Mouse (Mus musculus) MEL-GATA-1-ER (cell line): ENCODE measurements around the gene Map4.
"Not testable (repeated sequence)": the region's sequence is repeated elsewhere in the genome, so short reads cannot be mapped to it uniquely, and the experiment has no call there.

Experiments used
- DNase-seq: peaks from one replicate; pipeline ENCODE4 v3.0.0-alpha.2; 2012; ENCODE audit warnings: low read depth; ENCODE audit errors: extremely low read depth

Gene Map4

DNA sequence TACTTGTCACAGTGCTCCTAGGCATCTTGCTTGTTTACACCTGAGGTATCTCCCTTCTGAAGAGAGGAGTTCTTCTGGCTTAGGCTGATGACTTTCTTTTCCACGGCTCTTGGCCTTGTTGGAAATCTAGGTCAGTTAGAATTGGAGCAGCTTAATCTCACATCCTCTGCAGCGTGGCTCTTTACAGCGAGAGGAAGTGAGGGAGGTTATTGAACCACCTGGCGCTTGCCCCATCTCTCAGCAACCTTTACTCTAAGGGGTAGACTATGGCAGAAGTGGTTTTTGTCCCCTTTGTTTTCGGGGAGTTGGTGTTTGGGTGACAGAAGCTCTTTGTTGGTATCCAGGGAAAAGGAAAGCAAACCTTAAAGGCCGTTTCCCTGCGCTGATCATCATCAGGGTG, 131.1 kb downstream of the Map4 start:
- no peak for DNase-seq

GRCm38 (mm10) chr9:110062861-110063260, 131.6 kb downstream of the Map4 start:
- DNase-seq, result no peak

GRCm38 (mm10) chr9:110064641-110065040, 133.4 kb downstream of the Map4 start:
- DNase-seq, result no peak

GRCm38 (mm10) chr9:110068745-110069144, 137.5 kb downstream of the Map4 start:
- no peak for DNase-seq

DNA sequence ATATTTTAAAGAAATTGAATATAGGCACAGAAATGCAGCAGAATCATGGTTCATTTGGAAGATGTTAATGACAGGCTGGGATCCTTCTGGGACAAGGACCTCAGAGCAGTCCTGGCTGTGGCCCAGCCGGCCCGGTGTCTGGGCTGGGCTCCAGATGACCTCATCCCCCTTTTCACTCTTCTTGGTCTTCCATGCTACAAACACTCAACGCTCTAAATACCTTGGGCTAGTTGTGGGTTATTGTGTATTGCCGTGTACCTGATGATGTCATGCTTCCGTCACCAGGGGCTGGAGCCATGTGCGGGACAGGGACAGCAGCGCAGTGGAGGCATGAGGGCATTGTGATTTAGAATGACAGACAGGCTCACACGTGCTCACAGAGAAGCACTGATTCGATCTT, 139.1 kb downstream of the Map4 start:
- DNase-seq, result no peak

DNA sequence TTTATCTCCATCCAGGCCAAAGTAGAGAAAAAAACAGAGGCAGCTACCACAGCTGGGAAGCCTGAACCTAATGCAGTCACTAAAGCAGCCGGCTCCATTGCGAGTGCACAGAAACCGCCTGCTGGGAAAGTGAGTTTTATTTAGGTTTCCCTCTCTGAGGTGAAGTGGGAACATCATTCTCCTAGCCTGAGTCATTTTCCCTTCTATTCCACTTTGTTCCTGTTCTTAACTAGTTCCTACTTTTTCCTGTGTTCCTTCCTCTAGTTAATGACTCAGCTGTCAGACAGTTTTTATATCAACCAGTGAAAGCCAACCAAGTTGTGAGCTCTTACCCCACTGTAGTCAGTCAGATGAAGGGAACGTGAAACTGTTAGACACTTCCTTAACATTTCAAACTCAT, 139.8 kb downstream of the Map4 start:
- DNase-seq, result no peak

GRCm38 (mm10) chr9:110071843-110072242, 140.6 kb downstream of the Map4 start:
- peak; percentile 50 for DNase-seq

GRCm38 (mm10) chr9:110076468-110076867, 145.2 kb downstream of the Map4 start:
- DNase-seq, result not testable (repeated sequence)

DNA sequence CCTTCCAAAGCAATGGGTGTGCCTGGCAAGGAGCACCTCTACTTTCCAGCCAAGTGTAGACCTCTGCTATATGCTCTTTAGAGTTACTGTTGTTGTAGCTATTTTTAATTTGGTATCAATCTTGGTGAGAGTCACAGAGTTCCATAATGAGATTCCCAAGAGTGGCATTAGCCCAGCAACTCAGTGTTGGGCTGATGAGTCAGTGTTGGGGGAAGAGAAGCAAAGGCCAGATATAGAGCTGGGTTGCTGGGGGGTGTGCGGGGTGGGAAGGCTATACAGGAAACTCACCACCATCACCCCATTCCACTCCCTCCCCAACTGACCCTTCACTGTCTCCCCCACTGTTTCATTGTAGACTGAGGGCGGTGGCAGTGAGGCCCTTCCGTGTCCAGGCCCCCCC, 149.8 kb downstream of the Map4 start:
- DNase-seq, result no peak

DNA sequence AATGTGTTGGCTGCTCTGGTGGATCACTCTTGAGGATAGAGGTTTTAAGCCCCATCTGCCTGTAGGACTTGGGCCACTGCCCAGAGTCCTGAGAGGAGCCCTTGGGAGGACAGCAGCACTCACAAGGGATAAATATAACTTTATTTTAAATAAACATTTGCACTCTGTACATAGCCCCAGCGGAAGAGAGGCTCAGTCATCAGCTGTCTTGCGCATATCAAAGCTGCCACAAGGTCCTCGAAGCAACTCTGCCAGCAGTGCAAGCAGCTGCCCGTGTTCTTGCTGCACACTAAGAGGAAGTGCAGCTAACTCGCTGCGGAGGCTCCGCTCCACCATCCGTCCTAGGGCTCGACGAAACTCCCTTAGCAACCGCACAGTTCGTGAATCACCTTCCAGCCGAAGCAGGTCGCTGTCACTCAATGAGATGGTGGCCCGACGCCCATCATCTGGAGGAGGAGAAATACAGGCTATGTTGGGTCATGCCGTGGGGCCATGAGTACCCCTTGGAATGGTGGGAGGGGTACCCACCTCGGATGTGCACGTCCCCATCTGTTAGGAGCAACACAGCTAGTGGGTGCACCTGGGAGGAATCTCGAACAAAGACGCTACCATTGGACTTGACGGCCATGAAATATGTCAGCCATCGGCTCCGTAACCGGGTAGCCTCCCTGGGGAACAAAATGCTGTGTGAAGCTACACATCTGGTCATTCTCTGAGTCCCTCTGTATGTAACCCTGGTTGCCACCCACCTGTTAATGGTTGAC, 153.1 kb downstream of the Map4 start:
- no peak for DNase-seq

DNA sequence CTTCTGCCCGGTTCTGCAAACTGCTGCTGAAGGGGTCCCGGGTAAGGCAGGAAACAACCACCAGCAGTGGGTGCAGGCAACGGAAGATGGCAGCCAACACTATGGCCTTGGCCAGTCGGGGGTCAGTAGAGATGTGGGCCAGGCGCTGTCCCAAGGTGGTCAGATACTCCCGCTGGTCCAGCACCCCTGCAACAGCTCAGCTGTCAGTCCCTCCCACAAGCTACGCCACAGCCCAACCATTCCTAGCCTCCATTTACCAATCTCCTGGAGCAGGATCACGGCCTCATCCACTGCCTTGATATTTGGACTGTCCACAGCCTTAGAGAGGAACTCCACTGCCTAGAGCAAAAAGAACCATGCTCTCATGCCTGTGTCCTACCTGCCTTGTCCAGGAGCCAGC, 154.4 kb downstream of the Map4 start:
- DNase-seq, result no peak

DNA sequence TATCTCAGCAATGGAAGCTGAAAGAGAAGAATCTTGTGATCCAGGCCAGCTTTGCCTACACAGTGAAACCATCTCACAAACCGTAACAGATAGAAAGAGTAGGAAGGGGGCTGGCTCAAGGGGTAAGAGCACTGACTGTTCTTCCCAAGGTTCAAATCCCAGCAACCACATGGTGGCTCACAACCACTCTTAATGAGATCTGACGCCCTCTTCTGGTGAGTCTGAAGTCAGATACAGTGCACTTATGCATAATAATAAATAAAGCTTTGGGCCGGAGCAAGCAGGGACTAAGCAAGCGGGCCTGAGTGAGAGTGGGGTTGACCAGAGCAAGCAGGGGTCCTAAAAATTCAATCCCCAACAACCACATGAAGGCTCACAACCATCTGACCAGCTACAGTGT, 162.0 kb downstream of the Map4 start:
- DNase-seq, result no peak

DNA sequence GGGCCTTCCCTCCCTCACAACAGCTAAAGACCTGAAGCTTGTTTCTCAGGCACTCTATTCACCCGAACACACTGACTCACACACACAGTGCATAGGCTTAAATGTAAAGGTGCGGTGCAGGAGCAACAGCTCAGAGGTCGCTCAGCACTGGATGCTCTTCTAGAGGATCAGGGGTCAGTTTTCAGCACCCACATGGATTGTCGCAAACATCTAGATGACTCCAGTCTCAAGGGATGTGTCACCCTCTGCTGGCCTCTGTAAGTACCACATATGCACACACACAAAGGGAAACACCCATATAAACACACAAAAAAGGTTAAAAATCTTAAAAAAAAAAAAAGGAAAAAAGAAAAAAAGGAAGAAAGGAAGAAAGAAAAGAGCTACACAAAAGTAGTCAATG, 163.5 kb downstream of the Map4 start:
- DNase-seq, result no peak

- no peak for DNase-seq
Measured at GRCm38 (mm10) chr9:110097791-110098190, 166.5 kb downstream of the Map4 start.

- DNase-seq, result peak; percentile 64
Measured at GRCm38 (mm10) chr9:110100627-110101600, 169.7 kb downstream of the Map4 start.

DNA sequence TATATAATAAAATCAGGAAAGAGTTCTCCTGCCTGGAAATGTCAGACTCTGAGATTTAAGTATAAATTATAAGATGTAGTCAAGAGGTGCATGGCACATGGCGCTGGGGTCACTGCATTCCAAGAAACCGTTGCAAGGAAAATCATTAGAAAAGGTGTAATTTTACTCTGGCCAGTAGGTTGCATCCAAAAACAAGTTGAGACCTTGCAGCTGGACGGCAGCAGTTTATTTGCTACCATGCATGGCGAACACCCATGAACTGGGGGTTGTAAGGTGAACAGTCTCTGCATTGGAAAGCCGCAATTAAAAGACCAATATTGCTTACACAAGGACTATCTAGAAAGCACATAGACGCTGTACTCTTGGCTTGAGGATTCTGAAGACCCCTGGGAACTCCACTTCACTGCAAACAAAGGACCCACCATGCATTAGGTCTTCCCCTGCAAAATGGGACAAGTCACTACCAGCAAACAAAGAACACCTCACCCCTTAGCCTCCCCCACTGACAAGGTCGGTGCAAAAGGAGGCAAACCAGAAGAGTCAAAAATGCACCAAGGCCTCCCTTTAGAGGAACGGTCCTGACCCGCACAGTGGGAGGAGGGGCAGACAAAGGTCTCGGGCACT, 185.2 kb downstream of the Map4 start:
- no peak for DNase-seq

DNA sequence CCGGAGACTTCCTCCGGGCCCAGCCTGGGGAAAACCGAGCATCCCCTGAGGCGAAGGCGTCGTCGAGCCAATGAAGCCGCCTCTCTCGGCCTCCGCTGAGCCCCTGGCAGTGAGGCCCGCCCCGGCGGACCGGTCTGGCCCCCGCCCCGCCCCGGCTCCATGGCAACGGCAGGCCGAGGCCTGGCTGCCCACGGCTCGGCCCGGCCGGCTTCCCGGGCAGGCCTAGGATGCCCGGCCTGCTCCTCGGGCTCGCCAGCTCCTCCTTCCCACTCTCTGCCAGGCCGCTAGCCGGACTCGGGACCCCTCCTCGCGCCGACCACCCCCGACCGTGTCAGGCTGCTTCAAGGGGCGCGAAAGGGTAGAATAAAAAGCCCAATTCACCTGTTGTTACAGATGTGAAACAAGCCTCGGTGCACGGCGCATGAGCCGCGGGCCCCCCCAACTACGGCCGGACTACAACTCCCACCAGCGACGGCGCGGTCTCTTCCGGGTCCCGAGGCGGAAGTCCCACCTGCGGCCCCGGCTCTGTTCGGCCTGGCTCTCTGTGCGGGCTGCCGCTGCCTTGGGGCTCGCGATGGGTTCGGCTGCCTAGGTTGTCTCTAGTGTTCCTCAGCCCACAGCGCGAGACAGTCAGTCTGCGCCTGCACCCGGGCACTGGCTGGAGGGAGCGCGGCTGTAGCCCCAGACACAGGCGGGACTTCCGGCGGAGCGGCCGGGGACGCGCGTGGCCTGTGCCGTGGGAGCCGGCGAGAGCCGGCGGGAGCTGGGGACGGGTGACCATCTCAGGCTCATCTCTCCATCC, 185.9 kb downstream of the Map4 start, which contains the start of gene Smarcc1:
Gene Smarcc1, plus strand, starts transcription at position 732 of the 802 bp plus-strand sequence.
- DNase-seq, result peak; percentile 73

GRCm38 (mm10) chr9:110117779-110118139, 186.5 kb downstream of the Map4 start, which contains the start of gene Dhx30:
Dhx30 (minus strand) TSS chr9:110117830.
- DNase-seq, result no peak

GRCm38 (mm10) chr9:110118249-110118648, 187.0 kb downstream of the Map4 start:
- no peak for DNase-seq

GRCm38 (mm10) chr9:110121424-110121823, 190.2 kb downstream of the Map4 start:
- DNase-seq, result no peak

GRCm38 (mm10) chr9:110123322-110123721, 192.1 kb downstream of the Map4 start:
- no peak for DNase-seq
